Mouse (Mus musculus) ovary, postnatal 14 days (tissue): ENCODE measurements around the gene Ddx19a.
"Not testable (repeated sequence)": the region's sequence is repeated elsewhere in the genome, so short reads cannot be mapped to it uniquely, and the experiment has no call there.

ENCODE experiments used
- DNase-seq: peaks from one replicate; pipeline ENCODE4 v3.0.0; 2022; ENCODE audit warnings: low spot score

The Ddx19a gene

DNA sequence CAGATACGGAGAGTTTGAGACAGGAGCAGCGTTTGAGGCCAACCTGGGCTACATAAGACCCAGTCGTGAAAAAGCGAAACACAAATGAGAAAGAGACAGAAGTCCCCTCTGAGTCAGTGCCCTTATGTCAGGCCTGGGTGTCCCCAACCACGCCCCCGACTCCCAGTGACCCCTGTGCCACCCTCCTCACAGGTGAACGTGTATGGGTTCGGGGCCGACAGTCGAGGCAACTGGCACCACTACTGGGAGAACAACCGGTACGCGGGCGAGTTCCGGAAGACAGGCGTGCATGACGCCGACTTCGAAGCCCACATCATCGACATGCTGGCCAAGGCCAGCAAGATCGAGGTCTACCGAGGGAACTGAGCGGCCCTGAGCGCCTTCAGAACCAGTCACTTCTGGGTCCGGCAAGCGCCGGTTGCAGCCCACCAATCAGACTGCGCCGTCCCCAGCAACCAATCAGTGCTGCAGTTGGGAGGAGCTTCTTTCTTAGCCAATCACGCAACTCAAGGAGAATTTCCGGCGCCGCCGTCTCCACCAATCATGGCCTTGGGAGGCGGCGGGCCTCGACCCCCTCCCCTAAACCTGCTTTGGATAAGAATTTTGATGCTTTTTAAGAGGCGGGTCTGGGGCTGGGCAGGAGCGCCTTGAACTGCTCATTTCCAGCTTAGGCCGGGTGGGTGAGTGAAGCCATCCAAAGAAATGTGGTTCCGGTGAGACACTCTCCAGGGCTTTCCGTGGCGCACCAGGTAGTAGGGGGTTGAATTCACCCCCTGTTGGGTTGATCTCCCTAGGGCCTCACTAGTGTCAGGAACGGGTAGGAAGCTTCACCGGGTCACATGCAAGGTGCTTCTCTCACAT is 27.5 kb downstream of the Ddx19a start:
- peak; percentile 77 for DNase-seq

DNA sequence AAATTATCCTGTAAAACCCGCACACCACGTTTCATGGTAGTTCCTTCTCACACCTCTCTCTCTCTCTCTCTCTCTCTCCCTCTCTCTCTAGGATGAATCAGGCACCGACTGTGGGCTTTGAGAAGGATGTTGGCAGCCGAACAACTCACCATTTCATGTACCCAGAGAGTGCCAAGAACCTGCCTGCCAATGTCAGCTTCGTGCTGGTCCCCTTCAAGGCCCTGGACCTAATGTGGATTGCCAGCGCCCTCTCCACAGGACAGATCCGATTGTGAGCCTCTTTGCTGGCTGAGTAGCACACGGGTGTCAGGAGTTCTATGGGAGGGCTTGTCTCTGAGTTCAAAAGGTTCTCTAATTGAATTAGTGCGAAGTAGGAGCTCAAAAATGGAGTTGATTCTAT is 30.3 kb downstream of the Ddx19a start:
- DNase-seq, result no peak

DNA sequence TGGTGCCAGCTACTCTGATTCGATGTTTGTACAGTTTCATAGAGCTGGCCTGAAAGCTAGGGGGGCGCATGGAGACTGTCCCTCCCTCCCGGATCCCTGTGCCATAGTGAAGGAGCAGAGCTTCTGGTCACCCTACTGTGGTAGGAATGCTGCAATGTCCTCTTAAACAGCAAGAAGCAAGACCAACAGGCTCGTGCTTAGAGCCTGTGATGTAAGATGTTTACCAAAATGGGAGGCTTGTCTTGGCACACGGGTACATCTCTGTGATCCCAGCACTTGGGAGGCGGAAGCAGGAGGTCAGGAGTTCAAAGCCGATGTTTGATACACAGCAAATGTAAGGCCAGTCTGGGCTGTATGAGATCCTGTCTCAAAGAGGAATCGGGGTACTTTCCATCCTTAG is 31.0 kb downstream of the Ddx19a start:
- DNase-seq, result no peak

DNA sequence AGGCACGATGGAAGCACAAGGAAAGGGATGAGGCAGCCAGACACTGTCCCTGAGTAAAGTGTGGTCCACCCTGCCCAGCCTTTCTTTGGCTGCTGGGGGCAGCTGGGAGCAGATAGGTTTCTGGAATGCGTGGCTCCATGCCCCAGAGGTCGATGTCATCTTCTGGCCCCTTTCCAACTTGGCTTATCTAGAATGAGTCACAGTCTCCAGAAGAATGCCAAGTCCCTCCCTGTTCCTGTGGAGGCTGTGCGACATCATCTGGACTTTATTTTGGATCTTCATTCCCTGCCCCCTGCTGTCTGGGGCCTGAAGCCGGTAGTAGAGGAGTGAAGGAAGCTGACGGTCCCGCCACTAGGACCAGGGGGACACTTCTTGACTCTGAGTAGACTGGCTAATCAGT is 32.0 kb downstream of the Ddx19a start:
- peak; percentile 67 for DNase-seq

DNA sequence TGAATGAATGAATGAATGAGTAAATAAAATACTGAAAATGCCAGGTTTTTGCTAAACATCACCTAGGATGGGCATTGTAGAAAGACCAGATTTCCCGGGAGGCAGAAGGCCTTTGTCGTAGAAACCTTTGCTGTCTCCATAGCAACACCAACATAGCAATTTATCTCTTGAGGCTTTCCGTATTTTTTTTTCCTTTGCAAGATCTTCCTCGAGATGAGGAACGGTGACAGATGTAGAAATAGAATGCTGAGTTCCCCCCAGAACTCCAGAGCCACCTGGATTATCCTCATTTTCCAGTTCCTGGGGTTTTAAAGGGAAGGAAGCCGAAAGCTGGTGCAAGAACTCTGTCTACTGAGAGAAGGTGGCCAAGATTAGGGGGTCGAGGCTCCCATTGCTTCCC is 32.9 kb downstream of the Ddx19a start:
- no peak for DNase-seq

DNA sequence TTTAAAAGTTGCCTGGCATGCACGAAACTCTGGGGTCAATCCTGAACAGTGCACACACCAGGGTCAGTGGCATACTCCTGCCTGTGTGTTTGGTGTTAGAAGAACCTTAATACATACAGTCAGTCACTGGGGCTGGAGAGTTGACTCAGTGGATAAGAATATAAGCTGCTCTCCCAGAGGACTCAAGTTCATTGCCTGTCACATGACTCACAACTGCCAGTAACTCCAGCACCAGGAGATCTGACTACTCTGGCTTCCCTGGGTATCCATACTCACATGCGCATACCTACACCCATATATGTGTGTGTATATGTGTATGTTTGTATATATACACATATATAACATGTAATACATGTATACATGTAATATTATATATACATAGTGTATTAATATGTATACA is 34.5 kb downstream of the Ddx19a start:
- DNase-seq, result no peak

DNA sequence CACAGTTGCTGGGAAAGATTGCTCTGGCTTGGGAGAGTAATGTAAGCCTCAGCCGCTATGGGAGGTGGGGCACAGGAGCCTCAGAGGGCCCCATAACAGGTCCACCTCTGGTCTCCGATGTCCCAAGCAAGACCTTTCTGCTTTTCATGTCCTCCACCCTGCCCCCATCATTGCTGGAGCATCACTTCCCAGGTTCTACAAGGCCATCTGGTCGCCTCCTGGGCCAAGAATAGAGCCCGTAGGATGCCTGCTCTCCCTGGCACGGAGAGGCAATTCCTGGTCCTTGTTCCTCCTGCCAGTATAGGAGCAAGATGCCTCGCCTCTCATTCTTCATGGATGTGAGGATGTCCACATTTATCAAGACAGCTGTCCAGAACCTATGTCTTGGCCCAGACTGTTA is 37.7 kb downstream of the Ddx19a start:
- DNase-seq, result no peak

DNA sequence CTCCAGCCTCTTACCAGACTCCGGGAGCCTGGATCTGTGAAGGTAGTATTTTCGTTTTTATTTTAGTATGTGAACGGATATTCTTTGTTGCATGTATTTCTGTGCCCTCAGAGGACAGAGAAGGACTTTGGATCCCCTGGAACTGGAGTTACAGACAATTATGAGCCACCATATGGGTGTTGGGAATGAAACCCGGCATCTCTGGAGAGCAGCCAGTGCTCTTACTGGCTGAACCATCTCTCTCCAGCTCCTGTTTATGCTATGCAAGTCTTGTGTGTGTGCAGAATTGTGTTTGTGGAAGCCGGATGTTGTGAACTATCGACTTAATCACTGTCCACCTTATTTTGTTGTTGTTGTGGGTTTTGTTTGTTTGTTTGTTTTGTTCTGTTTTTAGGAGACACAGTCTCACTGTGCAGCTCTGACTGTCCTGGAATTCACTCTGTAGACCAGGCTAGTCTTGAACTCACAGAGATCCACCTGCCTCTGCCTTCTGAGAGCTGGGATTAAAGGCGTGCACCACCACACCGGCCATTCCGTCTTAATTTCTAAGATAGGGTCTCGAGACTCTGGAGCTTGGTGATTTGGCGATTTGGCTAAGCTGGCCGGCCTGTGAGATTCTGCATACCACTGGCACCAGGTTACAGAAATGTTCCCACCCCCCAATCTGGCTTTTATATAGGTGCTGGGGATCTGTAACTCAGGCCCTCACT is 38.4 kb downstream of the Ddx19a start:
- no peak for DNase-seq

DNA sequence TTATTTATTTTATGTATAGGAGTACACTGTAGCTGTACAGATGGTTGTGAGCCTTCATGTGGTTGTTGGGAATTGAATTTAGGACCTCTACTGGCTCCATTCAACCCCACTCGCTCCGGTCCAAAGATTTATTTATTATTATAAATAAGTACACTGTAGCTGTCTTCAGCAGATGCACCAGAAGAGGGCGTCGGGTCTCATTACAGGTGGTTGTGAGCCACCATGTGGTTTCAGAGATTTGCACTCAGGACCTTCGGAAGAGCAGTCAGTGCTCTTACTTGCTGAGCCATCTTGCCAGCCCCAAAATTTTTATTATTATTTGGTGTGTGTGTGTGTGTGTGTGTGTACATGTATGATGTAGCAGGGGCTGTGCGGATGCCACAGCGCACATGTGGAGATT is 39.0 kb downstream of the Ddx19a start:
- not testable (repeated sequence) for DNase-seq

DNA sequence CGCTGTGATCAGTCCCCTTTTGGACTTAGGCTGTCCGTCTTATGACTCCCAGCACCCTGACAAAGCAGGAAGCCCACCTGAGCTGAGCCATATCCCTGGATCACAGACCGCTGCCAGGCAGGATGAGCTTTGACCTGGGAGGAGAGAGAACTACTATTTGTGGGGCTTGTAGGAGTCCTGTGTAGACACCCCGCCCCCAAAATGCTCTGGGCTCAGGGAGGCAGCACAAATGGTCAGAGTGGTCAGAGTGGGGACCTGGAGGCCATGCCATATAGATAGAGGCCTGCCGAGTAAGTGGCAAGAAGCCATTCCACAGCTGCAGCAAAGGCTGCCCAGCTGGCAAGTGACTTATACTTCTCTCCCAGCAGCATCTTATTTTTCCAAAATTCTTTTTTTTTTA is 39.5 kb downstream of the Ddx19a start:
- no peak for DNase-seq

DNA sequence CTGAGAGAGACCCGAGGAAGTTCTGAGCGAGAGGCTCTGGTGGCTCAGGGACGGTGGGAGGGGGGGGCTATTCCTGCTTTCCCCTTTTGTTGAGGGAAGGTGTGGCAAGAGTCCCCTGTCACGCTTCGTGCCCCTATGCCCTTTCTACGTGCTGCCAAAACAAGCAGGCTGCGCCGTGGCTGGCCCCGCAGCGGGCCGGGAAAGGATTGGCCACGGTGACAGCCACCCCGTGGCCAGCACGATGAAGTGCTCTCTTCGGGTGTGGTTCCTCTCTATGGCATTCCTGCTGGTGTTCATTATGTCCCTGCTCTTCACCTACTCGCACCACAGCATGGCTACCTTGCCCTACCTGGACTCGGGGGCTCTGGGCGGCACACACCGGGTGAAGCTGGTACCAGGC is 40.1 kb downstream of the Ddx19a start:
- no peak for DNase-seq

DNA sequence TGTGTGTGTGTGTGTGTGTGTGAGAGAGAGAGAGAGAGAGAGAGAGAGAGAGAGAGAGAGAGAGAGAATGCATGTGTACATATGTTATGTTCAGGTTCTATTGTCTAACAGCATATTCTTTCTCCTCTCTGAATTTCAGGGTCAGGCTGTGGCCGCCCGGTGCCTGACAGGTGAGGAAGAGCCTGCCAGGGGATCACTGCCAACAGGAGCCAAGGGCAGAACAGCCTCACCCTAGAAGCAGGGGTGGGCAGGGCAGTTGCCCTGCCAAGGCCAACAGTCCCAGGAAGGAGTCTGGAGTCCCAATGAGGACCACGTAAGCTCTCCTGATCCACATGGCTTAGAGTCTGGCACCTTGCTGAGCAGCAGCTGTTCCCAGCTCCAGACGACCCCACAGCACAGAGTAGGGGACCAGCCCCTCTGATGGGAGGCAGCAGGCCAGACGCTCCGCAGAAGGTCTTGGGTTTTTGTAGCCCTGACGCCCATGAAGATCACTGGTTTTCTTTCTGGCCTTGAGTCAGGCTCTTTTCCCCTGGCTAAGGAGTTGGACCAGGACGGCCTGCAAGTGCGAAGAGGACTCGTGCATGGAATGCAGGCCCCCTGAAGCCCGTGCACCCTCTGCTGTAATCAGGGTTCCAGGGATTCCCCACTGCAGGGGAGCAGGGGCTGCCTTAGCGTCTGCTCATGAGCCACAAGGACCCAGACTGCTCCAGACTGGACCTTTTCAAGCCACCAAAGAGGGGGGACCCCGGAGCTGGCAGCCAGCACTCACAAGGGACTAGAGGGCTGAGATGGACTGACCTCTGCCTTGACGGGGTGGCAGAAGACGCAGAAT is 40.8 kb downstream of the Ddx19a start:
- DNase-seq, result no peak

DNA sequence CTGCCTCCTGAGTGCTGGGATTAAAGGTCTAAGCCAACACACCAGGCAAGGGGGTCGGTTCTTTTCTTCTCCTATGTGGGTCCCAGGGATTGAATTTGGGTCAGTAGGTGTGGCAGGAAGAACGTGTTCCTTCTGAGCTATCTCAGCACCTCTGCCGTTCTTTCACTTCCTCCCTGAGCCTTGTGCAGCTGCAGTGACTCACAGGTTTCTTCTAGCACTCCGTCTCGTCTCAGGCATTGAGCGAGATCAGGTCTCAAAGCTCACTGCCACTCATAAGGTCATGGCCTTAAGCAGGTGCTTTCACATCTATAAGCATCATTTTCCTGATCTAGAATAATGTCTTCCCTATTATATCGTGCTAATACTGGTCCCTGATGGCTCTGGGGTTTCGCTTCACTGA is 42.8 kb downstream of the Ddx19a start:
- DNase-seq, result no peak

DNA sequence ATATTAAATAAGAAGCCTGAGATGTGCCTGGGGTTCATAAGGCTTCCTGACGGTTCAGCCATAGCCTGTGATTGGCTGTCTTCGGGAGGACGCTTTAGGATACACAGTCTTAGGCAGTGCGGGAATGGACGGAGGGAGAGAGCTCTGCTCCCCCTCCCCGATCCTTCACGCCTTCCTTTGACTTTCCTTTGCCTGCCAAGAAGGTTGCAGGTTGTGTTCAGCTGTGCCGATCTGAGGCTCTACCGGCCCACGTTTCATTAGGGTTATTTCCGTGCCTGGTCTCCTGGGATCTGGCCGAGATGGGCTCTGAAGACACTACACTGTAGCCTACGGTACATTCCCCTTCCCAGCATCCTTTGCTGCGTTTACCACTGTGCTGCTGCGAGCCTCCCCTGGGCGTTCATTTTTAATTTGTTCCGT is 47.5 kb downstream of the Ddx19a start:
- DNase-seq, result no peak

DNA sequence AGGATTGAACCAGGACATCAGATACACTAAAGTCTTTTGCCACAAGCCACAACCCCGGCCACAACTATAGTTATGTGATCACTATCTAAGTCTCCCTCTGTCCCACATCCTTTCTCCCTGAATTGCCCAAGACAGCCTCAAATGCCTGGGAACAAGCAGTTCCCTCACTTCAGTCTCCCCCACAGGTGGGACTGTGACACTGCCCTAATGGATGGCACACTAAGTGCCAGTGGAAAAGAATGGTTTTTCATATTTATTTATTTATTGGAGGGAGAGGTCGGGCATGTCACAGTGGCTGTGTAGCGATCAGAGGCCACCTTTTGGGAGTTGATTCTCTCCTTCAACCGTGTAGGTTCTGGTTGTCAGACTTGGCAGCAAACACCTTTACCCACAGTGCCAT is 51.9 kb downstream of the Ddx19a start:
- DNase-seq, result no peak

DNA sequence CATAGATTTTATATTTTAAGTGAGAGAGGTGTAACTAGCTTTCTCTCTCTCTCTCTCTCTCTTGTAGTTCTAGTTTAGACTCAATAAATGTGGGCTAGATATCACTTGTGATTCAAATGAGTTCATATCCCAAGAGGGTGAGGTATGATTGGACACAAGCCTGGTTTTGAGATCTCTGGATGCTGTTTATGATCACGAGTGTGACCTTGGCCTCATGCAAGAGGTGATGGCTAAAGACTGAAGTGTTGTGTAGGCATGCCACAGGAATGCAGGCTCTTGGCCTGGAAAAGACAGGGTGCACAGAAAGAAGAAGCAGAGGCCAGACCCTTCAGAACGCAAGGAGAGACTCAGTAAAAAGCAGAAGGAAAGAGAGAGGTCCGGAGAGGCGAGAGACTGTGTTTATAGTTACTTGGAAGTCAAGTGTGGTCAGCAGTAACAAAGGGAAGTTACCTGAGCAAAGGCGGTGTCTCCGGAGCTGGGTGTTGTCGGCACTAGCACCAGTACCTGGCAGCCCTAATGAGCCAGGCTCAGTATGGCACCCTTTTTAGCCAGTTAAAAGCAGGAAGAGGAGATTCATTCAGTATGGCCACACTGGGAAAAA is 53.2 kb downstream of the Ddx19a start:
- no peak for DNase-seq

DNA sequence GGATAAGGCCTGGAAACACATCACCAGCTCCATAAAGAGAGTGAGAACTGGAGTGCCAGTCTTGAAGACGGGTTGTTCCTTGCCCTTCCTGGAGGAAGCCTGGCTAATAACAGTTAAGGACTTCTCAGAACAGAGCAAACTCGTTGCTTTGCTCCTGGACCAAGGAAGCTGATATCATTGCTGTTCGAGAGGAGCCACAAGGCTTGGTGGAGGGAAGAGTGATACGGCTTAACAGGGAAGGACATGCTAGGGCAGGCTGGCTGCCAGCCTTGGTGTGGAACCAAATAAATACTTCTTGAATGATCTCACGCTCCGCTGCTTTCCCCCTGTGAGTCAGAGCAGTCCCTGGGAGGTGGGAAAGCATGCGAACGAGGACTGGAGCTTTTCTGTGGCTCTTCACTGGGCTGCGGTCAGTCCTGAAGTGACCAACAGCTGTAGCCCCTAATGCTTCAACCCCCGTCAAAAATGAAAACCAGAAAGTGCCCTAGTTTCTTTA is 56.1 kb downstream of the Ddx19a start:
- DNase-seq, result peak; percentile 60

DNA sequence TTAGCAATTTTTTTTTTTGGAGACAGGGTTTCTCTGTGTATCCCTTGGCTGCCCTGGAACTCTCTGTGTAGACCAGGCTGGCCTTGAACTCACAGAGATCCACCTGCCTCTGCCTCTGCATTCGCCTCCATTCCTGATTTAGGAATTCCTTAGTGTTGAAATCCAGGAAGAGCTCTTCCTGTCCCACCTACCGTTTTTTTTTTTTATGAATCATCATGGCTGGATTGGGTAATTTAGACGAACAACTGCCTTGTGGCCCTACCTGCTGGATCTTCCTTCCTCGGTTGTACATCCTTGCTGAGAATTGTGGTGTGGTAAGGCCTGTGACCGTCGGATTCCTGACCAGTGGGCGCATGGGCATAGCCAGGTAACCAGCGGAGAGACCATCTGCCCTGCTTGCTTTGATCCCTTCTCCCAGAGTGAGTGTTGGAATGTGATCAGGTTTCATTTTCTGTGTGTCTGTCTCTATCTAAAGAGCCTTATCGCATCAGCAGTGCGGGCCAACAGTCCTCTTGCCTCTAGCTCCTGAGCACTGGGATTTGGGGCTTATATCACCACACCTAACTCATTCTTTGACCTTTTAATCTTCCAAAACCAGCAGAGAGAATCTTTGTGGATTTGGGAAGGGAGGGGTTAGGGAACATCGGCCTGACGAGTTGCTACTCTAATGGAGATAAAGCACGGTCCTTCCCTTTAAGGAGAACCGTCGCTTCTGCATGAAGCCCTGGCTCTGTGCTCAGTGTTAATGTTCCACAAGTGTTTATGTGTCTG is 56.7 kb downstream of the Ddx19a start:
- DNase-seq, result no peak

DNA sequence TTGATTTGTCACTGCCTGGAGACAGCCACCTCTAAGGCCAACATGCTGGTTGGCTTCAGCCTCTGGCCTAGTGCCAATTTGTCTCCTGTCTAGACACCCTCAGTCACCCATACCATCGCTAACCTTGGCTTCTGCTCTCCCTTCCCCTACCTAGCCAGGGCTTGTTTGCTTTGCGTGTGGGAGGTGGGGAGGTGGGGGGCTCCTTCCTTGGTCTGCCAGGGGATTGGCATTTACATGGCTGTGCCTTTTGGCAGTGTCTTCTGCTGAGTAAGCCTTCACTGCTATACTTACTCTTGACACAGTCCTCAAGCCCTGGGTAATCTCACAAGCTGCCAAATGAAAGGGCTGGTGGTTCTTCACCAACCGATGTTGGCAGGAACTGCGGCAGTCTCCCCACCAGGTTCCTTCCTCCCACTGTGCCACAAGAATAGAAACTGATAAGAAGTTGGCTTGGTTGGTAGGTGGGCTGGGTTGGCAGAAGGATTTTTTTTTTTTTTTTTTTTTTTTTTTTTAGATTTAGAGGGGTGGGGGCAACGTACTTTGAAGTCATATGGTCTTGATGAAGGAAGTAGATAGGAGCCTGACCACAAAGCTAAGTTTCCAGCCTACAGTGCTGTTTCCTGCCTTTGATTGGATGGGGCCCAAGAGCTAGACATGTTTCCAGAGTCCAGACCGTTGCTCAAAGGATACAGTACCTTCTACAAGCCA is 58.6 kb downstream of the Ddx19a start:
- no peak for DNase-seq

DNA sequence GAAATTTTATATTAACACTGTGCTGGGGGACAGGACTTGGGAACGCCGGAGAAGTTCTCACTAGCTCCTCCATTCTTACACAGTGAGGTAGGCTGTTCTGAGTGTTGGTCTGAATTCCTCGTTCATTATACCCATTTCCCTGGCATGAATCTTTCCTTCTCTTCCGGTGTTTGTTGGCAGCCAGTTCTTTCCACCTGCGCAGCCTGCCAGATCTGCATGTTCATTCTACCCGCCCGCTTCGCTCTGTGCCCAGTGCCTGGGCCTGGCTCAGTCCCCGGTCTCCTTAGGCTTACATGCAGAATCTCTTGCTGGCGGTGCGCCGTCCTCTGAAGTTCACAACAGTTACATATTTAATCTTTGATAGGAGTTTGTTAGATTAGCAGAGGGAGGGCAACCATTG is 61.4 kb downstream of the Ddx19a start:
- DNase-seq, result no peak

DNA sequence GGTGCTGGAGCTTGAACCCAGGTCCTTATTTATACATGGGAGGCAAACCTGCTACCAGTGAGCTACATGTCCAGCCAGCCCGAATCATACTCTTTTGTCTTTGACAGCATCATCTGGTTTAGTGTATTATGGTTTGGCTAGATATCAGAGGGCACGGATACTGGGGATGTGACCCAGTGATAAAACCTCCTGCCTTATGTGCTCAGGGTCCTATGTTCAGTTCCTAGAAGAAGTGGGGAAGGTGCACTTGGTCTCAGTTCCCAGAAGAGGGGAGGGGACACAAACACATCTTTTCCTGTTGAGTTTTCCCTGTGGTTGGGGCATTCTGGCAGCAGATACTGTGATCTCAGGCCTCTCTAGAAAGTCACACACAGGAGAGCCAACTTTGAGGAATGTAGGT is 64.3 kb downstream of the Ddx19a start:
- no peak for DNase-seq
